Mouse (Mus musculus) spleen, adult 2 months (tissue): ENCODE data around the gene Snrnp25. TPM values are rescaled to one million over a fixed set of nuclear protein-coding genes. Genes with fewer than 3 reads are reported as not detected.

Experiments used
- DNase-seq, 2 experiments: peaks; one replicate each; pipeline versions ENCODE4 v3.0.0 to v3.0.0-alpha.2; 2012 to 2021; ENCODE audit warnings: low spot score in 2 of 2, low read depth in 1 of 2
- H3K27ac ChIP-seq: fragments of 200-500 bp; 2 replicates; pipeline ENCODE4 v1.5.1; 2012; ENCODE audit warnings: low read length, inconsistent platforms; ENCODE audit not compliant: insufficient read depth
- H3K27me3 ChIP-seq: fragments of 200-500 bp; 2 replicates; pipeline ENCODE4 v1.6.1; 2012; ENCODE audit warnings: mild to moderate bottlenecking, moderate library complexity, low read length, inconsistent platforms; ENCODE audit not compliant: control insufficient read depth, insufficient read depth
- H3K36me3 ChIP-seq: fragments of 200-500 bp; 2 replicates; pipeline ENCODE4 v1.6.1; 2012; ENCODE audit warnings: mild to moderate bottlenecking, low read length, inconsistent platforms; ENCODE audit not compliant: control insufficient read depth, insufficient read depth
- H3K4me1 ChIP-seq: fragments of 200-500 bp; 2 replicates; pipeline ENCODE4 v1.6.1; 2011; ENCODE audit warnings: inconsistent platforms; ENCODE audit not compliant: control insufficient read depth, insufficient read depth, insufficient read length
- H3K4me3 ChIP-seq: fragments of 200-500 bp; 2 replicates; pipeline ENCODE4 v1.5.1; 2011; ENCODE audit warnings: mild to moderate bottlenecking, inconsistent platforms; ENCODE audit not compliant: insufficient read depth, insufficient read length; ENCODE audit errors: extremely low read depth
- CTCF ChIP-seq: fragments of 200-500 bp; IDR thresholded peaks from 2 replicates; pipeline ENCODE4 v1.5.1; 2011; ENCODE audit warnings: mild to moderate bottlenecking, inconsistent platforms; ENCODE audit not compliant: insufficient read depth, insufficient read length, insufficient replicate concordance; ENCODE audit errors: extremely low read depth
- POLR2A ChIP-seq: fragments of 200-500 bp; IDR thresholded peaks from 2 replicates; pipeline ENCODE4 v1.6.1; 2011; ENCODE audit warnings: low read depth, low read length, inconsistent platforms
- WGBS: fragments of 180-500 bp; shearing (Covaris S2); methylation state at CpG from one replicate; pipeline ENCODE4 v1.1.7; 2018; 5-methylcytosine and 5-hydroxymethylcytosine counted together
- polyA plus RNA-seq: library from polyadenylated mRNA; depleted of rRNA; stranded (reverse); fragments of >200 nt; gene quantifications from 2 replicates; pipeline ENCODE4 v1.2.3, GENCODE M21; 2012

Gene Snrnp25
- polyA plus RNA-seq, 1 experiment = 29.7 TPM

DNA sequence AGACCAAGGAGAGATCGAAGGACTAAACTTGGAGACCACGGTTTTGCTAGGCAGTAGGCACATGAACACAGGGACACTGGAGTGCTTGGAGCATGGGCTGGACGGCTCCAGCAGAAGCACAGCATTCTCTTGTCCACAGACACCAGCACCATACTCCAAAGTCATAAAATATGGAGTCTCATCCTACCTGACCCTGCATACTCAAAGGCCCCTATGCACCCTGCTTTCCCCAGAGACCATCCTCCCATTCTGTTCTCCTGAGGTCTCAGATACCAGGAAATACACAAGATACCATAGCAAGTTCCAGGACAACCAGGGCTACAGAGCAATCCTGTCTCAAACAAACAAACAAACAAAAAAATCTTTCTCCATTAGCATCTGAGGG lies 32.2 kb downstream of the Snrnp25 start:
- H3K27ac ChIP-seq = peak overlapping the region; percentile 56; the same call in 1 of the 2 replicates
- TF ChIP-seq POLR2A (no peak), CTCF (no peak)
- no peak overlapping the region for H3K4me3 ChIP-seq
- no peak for DNase-seq
- no peaks in the 10 kb centered on the region for H3K27me3 ChIP-seq
- H3K36me3 ChIP-seq = peaks cover 20% of the 10 kb centered on the region
- peaks cover 10% of the 10 kb centered on the region; the same call in 1 of the 2 replicates for H3K4me1 ChIP-seq
- WGBS = 90% methylated on average over 3 of the region's 3 CpGs

DNA sequence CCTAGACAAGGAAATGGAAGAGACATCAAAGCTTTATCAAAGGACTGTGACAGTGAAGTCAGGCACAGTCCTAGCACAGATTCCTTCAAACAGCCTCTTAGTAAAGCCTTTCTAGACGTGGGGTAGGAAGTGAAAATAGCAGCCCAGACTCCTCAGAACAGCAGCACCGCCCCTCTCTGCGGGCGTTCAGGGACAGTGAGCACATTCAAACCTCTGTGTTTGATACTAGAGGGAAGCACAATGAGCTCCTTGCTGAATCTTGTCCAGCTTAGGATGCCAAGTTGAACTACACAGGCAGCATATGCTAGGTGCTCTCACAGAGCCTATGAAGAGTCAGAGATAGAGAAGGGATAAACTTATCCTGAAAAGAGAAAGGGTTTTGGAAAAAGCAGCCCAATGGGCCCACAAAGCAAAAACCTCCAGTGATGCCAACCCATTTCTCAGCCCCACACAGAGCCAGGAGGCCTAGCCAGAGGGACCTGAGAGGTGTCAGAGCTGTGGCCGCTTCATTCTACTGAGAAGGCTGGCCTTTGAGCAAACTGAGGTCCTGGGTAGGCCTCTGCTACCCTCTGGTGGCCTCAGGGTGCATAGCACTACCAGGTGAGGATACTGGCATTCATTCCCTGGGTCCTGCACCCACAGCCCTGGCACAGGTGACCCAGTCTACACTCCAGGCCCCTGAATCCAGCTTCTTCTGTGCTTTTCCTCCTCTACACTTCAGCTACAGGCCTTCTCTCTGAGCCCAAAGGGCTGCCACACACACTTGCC lies 33.1 kb downstream of the Snrnp25 start:
- DNase-seq = peak; percentile 41 to 68
- Histone ChIP-seq H3K27ac (peak overlapping the region; percentile 56; the same call in 1 of the 2 replicates), H3K4me1 (peaks cover 10% of the 10 kb centered on the region; the same call in 1 of the 2 replicates), H3K4me3 (no peak overlapping the region), H3K27me3 (no peaks in the 10 kb centered on the region), H3K36me3 (peaks cover 14% of the 10 kb centered on the region)
- 44% methylated on average over 5 of the region's 5 CpGs for WGBS
- TF ChIP-seq POLR2A (no peak), CTCF (peak; percentile 95; the same call in 1 of the 2 replicates)

DNA sequence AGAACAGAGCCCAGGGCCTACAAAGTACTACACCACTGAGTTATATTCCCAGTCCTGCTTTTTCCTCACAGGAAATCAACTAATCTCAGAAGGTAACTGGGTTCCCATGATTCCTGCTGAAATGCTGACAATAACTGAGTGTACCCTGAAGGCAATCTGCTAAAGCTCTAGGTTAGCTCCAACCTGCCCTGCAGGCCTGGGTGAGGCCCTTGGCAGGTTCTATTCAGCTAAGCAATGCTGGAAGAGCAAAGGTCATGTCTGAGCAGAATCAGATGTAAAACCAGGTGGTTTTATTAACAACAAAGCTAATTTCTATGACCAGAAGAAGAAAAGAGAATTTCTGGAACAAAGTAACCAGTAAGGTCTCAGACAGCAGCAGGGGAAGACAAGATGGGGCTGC lies 36.2 kb downstream of the Snrnp25 start:
- TF ChIP-seq POLR2A = no peak
- no peak for TF ChIP-seq CTCF
- H3K36me3 ChIP-seq = peaks cover 11% of the 10 kb centered on the region
- no peak for DNase-seq
- peaks cover 10% of the 10 kb centered on the region; the same call in 1 of the 2 replicates for H3K4me1 ChIP-seq
- H3K27me3 ChIP-seq = no peaks in the 10 kb centered on the region
- H3K4me3 ChIP-seq = no peak overlapping the region
- no peak overlapping the region for H3K27ac ChIP-seq

DNA sequence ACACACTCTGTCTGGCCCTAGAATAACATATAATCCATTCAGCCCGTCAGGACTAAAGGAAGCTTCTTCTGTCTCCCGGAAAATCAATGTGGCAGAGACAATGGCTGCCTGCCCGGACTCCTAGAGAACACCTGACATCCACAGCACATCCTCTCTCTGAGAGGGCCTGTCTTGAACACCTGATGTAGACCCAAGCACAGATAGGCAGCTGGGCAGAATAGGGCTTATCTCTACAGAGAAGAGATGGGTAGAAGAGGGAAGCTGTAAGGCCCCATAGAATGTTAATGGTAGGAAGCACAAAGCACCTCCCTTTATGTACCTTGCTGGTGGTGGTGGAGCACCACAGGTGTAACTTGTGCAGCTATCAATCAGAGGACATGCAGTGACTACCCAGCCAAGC lies 37.0 kb downstream of the Snrnp25 start:
- no peak overlapping the region for H3K27ac ChIP-seq
- peaks cover 8% of the 10 kb centered on the region; the same call in 1 of the 2 replicates for H3K4me1 ChIP-seq
- peaks cover 14% of the 10 kb centered on the region for H3K36me3 ChIP-seq
- H3K27me3 ChIP-seq = no peaks in the 10 kb centered on the region
- H3K4me3 ChIP-seq = no peak overlapping the region
- no peak for DNase-seq
- TF ChIP-seq POLR2A (no peak), CTCF (no peak)
- 95% methylated on average over 3 of the region's 3 CpGs for WGBS

DNA sequence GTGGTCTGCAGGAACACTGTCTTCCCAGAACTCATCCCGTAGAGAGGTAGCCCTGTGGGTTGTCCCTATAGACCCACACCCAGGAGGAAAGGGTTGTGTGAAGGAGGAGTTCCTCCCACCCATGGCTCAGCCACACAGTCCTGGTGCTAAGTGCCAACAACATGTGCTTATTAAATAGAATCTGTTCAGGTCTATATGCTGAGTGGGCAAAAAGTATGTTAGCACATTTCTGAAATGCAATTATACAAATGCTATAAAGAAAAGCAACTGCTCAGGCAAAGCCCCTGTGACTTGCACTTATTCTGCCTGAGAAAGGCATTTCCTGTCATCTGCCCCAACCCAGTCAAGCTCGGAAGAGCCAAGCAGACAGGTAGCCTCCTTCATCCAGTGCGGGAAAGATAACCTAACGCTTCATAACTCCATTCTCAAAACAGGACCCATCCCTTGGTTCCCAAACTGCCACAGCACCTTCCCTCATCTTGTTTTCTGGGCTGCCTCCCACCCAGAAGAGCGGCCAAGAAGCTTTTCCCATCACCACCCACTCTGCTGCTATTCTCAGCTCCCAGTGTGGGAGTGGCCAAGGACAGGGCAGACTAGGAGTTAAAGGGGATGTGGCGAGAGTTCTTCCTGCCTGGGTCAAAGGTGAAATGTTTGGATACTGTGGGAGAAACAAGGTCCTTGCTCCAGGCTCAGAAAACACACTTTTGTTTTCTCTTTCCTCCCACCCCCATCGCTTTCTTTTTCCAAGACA lies 38.2 kb downstream of the Snrnp25 start:
- no peak for TF ChIP-seq CTCF
- TF ChIP-seq POLR2A = no peak
- H3K4me1 ChIP-seq = no peaks in the 10 kb centered on the region; the same call in 1 of the 2 replicates
- H3K27ac ChIP-seq = peak overlapping the region; percentile 2; the same call in 1 of the 2 replicates
- WGBS = 77% methylated on average over 7 of the region's 7 CpGs
- H3K4me3 ChIP-seq = no peak overlapping the region
- H3K36me3 ChIP-seq = peaks cover 20% of the 10 kb centered on the region
- no peak for DNase-seq
- no peaks in the 10 kb centered on the region for H3K27me3 ChIP-seq

DNA sequence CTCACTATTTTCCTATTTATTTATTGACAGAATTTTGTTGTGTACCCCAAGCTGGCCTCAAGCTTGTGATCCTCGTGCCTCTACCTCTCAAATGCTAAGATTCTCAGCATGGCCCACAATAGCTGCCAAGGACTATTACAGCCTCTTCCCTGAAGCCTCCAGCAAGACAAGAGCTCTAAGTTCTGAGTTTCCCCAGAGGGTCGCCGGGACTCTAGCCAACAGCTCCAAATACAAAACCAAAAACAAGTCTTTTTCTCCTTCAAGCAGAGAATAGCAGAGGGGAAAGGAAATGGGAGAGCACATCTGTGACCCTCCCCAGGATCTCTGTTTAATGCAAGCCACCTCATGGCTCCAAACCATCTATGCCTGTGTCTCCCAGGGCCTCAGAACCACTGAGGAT lies 38.8 kb downstream of the Snrnp25 start:
- TF ChIP-seq CTCF (no peak), POLR2A (no peak)
- no peak for DNase-seq
- WGBS = 82% methylated on average over 3 of the region's 3 CpGs
- H3K4me3 ChIP-seq = no peak overlapping the region
- H3K27ac ChIP-seq = peak overlapping the region; percentile 25; the same call in 1 of the 2 replicates
- H3K4me1 ChIP-seq = no peaks in the 10 kb centered on the region; the same call in 1 of the 2 replicates
- H3K27me3 ChIP-seq = no peaks in the 10 kb centered on the region
- peaks cover 20% of the 10 kb centered on the region for H3K36me3 ChIP-seq
